Mouse (Mus musculus) midbrain, embryonic 16.5 days (tissue): Measurements from ENCODE around the gene F11. TPM values are rescaled to one million over a fixed set of nuclear protein-coding genes. Genes with fewer than 3 reads are reported as not detected.

Source experiments
- ATAC-seq: fragments of 200-750 bp; cut with Nextera tagmentation; 2 replicates; pipeline ENCODE4 v1.8.0; 2017; ENCODE audit warnings: moderate TSS enrichment
- H3K27ac ChIP-seq: fragments of 300-500 bp; sonication (generic); 2 replicates; pipeline ENCODE4 v1.5.1; 2014; ENCODE audit warnings: mild to moderate bottlenecking, low read length, mixed read lengths
- H3K27me3 ChIP-seq: fragments of 300-500 bp; sonication (generic); 2 replicates; pipeline ENCODE4 v1.6.1; 2014; ENCODE audit warnings: low read depth, low read length, mixed read lengths; ENCODE audit not compliant: control insufficient read depth, insufficient read depth
- H3K36me3 ChIP-seq: fragments of 300-500 bp; sonication (generic); 2 replicates; pipeline ENCODE4 v1.6.1; 2014; ENCODE audit warnings: mild to moderate bottlenecking, low read length, moderate library complexity, mixed read lengths; ENCODE audit not compliant: control insufficient read depth, insufficient read depth
- H3K4me1 ChIP-seq: fragments of 300-500 bp; sonication (generic); 2 replicates; pipeline ENCODE4 v1.6.1; 2014; ENCODE audit warnings: mild to moderate bottlenecking, low read length, mixed read lengths; ENCODE audit not compliant: control insufficient read depth, insufficient read depth
- H3K4me2 ChIP-seq: fragments of 300-500 bp; sonication (generic); 2 replicates; pipeline ENCODE4 v1.6.1; 2014; ENCODE audit warnings: mild to moderate bottlenecking, low read length, mixed read lengths
- H3K4me3 ChIP-seq: fragments of 300-500 bp; sonication (generic); 2 replicates; pipeline ENCODE4 v1.5.1; 2014; ENCODE audit warnings: low read depth, mild to moderate bottlenecking, low read length, moderate library complexity, mixed read lengths
- H3K9ac ChIP-seq: fragments of 300-500 bp; sonication (generic); 2 replicates; pipeline ENCODE4 v1.6.1; 2014; ENCODE audit warnings: low read depth, low read length, mixed read lengths
- H3K9me3 ChIP-seq: fragments of 300-500 bp; sonication (generic); replicated peaks from 2 replicates; pipeline ENCODE4 v1.6.1; 2014; ENCODE audit warnings: mild to moderate bottlenecking, low read length, mixed read lengths; ENCODE audit not compliant: control insufficient read depth, poor library complexity, severe bottlenecking
- WGBS: fragments of 180-500 bp; shearing (Covaris S2); extraction: QIAGEN DNeasy Blood & Tissue Kit; methylation state at CpG from one replicate; pipeline ENCODE4 v1.1.7; 2014; 5-methylcytosine and 5-hydroxymethylcytosine counted together
- polyA plus RNA-seq: library from polyadenylated mRNA; unstranded; fragments of >200 nt; fragmentation: Nextera tagmentation; extraction: Ambion mirVana; gene quantifications from 2 replicates; pipeline ENCODE4 v1.2.1, GENCODE M21; 2015

Gene F11
- polyA plus RNA-seq, 1 experiment from 2014 or later: not detected

DNA sequence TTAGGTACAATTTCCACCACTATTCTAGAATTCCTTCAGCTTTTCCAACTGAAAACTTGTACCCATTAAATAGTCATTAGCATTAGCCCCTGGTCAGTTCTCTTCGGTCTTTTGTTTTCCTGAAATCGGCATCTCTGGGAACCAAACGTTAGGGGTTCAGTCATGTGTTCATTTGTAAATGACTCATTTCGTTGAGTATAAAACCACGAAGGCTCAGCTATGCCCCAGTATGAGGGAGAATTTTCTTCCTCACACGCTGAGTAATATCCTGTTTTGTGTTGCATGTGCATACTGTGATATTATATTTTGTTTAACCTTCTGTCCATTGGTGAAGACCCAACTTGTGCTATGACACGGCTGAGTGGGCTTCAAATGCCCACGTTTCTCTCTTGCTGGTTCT is 3.4 kb downstream of the F11 start:
- Histone ChIP-seq H3K9me3 (no peaks in the 10 kb centered on the region), H3K4me3 (no peak overlapping the region), H3K4me1 (no peaks in the 10 kb centered on the region), H3K9ac (no peak overlapping the region), H3K27ac (no peak overlapping the region), H3K27me3 (no peaks in the 10 kb centered on the region), H3K4me2 (no peak overlapping the region), H3K36me3 (no peaks in the 10 kb centered on the region)
- WGBS: 86% methylated on average over 8 of the region's 8 CpGs
- no peak for ATAC-seq

DNA sequence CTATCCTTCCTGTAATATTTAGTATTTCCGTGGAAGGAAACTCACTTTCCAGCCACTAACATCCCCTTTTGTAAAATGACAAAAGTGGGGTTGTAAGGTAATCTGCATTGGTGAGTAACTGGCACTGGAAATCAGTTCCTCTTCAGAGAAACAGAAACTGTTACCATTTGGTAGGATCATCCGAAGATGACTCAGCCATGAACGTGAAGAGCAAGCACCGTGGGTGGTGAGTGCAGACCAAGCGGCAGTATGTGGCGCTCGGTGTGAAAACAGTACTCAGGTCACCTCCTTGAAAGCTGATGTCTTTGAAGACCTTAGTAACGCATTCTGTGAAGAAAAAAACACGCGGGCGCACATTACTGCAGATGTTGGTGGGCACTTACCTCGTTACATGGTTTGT is 6.8 kb downstream of the F11 start:
- H3K27me3 ChIP-seq: no peaks in the 10 kb centered on the region
- WGBS: 86% methylated on average over 12 of the region's 12 CpGs

DNA sequence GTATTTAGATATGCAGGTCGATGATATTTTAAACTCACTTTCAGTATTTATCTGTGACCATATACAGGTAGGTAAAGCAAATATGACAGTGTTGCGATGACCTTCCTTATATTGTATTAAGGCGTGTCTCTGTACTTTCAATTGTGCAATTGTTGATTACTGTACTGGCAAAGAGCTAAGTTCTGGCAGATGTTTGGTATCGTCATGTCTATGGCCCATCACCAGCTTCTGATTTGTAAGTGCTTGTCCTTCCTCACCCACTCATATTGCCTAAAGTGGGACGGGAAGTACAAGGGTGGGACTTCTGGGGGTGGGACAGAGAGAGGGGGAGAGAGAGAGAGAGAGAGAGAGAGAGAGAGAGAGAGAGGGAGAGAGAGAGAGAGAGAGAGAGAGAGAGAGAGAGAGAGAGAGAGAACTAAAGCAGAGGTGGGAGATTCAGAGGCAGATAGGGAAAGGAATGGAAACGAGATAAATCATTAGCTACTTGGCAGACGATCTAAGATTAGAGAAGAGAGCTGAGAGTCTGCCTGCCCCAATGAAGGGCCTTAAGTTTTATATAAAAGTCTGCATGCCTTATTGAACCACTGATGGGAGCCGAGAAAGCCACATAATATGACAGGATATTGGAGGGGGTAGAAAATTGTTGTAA is 7.5 kb downstream of the F11 start:
- Histone ChIP-seq H3K36me3 (no peaks in the 10 kb centered on the region), H3K9me3 (no peaks in the 10 kb centered on the region), H3K27ac (no peak overlapping the region), H3K4me3 (no peak overlapping the region), H3K4me1 (no peaks in the 10 kb centered on the region), H3K27me3 (no peaks in the 10 kb centered on the region), H3K9ac (no peak overlapping the region), H3K4me2 (no peak overlapping the region)
- ATAC-seq: no peak
- 88% methylated on average over 8 of the region's 8 CpGs for WGBS

More for the DNA sequence above, 6.8 kb downstream of the F11 start:
- Histone ChIP-seq H3K4me1 (no peaks in the 10 kb centered on the region), H3K9ac (no peak overlapping the region), H3K36me3 (no peaks in the 10 kb centered on the region), H3K4me2 (no peak overlapping the region), H3K27ac (no peak overlapping the region), H3K4me3 (no peak overlapping the region), H3K9me3 (no peaks in the 10 kb centered on the region)
- no peak for ATAC-seq

DNA sequence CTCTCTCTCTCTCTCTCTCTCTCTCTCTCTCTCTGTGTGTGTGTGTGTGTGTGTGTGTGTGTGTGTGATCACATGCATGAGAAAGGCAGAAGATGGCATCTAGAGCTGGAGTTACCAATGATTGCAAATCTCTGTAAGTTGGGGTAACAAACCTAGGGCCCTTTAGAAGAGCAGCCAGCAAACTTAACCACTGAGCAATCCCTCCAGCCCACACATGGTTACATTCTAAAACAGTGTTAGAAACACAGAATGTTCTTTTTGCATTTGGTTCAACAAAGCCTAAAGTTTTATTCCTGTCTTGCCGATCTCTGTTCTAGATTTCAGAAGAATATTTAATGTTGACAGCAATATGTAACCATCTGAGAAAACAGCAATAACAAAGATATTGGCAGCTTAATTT is 8.2 kb downstream of the F11 start:
- H3K9ac ChIP-seq: no peak overlapping the region
- no peaks in the 10 kb centered on the region for H3K36me3 ChIP-seq
- H3K4me2 ChIP-seq: no peak overlapping the region
- H3K27me3 ChIP-seq: no peaks in the 10 kb centered on the region
- no peaks in the 10 kb centered on the region for H3K9me3 ChIP-seq
- 100% methylated on average over 1 of the region's 1 CpGs for WGBS
- no peak overlapping the region for H3K4me3 ChIP-seq
- ATAC-seq: no peak
- H3K4me1 ChIP-seq: no peaks in the 10 kb centered on the region
- no peak overlapping the region for H3K27ac ChIP-seq

DNA sequence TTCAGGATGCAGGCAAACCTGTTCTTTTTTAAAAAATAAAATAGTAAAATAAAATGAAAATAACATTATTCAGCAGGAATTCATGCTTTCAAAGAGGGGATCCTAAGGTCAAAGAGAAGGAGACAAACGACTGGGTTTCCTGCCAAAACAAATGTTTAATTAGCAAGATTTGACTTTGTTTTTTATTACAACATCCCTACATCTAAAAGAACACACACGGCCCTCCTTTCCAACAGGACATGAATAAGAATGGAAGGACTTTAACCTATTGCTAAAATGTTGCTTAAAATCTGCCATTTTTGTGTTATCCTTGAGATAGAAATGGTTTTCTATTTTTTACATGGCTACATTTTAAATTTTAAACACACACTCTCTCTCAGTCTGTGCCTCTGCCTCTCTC is 8.7 kb downstream of the F11 start:
- Histone ChIP-seq H3K4me2 (no peak overlapping the region), H3K36me3 (no peaks in the 10 kb centered on the region), H3K27ac (no peak overlapping the region), H3K9ac (no peak overlapping the region), H3K9me3 (no peaks in the 10 kb centered on the region), H3K4me3 (no peak overlapping the region), H3K27me3 (no peaks in the 10 kb centered on the region), H3K4me1 (no peaks in the 10 kb centered on the region)
- 59% methylated on average over 2 of the region's 2 CpGs for WGBS
- ATAC-seq: no peak

DNA sequence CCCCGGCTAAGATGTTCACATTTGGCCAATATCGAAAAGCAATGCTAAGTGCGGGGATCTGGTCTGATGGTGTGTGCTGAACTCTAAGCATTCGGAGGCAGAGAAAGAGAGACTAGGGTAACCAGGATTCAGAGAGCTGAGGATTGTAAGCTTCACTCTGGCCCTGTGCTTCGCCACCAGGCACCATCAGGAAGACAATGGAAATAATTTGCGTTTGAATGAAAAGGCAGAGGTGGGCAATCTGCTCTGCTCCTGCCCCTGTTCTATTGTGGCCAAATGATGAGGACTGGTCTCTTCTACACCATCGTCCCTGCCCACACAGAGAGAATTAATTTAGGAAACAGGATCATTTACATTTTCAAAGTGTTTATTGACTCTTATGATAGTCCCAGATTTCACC is 15.5 kb downstream of the F11 start:
- Histone ChIP-seq H3K4me3 (no peak overlapping the region), H3K9me3 (no peaks in the 10 kb centered on the region), H3K4me2 (no peak overlapping the region), H3K27me3 (no peaks in the 10 kb centered on the region), H3K27ac (no peak overlapping the region), H3K36me3 (no peaks in the 10 kb centered on the region), H3K4me1 (no peaks in the 10 kb centered on the region), H3K9ac (no peak overlapping the region)
- ATAC-seq: no peak
- 30% methylated on average over 7 of the region's 7 CpGs for WGBS

DNA sequence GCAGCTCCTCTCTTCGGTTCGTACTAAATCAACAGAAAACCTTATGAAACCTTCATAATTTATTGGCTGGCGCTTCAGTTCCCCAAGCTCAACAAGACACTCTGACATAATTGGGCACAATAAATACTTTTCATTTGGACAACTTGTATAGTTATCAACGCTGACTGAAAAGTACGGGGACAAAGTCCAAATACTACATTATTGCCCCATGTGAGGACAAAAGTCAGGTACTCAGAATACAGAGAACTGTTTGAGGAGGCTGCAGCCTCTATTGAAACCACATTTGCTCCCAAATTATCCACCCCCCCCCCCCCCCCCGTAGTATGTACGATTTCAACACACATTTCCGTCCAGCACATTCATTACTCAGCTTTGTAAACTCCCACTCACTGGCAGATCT is 22.5 kb downstream of the F11 start:
- no peak for ATAC-seq
- H3K4me3 ChIP-seq: no peak overlapping the region
- no peaks in the 10 kb centered on the region for H3K27me3 ChIP-seq
- no peak overlapping the region for H3K27ac ChIP-seq
- WGBS: 89% methylated on average over 8 of the region's 8 CpGs
- no peaks in the 10 kb centered on the region for H3K36me3 ChIP-seq
- H3K9me3 ChIP-seq: no peaks in the 10 kb centered on the region
- peaks cover 4% of the 10 kb centered on the region; the same call in 1 of the 2 replicates for H3K4me1 ChIP-seq
- H3K9ac ChIP-seq: no peak overlapping the region
- no peak overlapping the region for H3K4me2 ChIP-seq

DNA sequence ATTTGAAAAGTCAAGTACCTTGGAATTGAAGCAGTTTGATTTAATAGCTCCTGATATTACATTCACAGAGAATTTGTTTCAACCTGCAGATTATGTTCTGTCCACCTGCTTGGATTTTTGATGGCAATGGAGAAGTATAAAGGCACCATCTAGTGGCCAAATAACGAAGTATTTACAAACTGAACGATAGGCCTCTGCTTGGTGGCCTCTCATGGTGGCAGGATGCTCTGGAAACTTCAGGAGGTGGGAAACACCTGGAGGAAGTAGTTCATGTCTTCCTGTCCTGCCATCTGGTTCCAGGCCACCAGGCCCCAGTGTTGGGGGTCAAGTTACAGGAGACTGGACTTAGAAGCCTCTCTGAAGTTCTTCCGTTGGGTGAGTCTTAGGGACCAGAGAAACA is 23.5 kb downstream of the F11 start:
- H3K27ac ChIP-seq: no peak overlapping the region
- WGBS: 34% methylated on average over 3 of the region's 3 CpGs
- H3K9me3 ChIP-seq: no peaks in the 10 kb centered on the region
- H3K4me1 ChIP-seq: peaks cover 4% of the 10 kb centered on the region; the same call in 1 of the 2 replicates
- H3K36me3 ChIP-seq: no peaks in the 10 kb centered on the region
- H3K4me3 ChIP-seq: no peak overlapping the region
- H3K9ac ChIP-seq: no peak overlapping the region
- H3K4me2 ChIP-seq: no peak overlapping the region
- no peak for ATAC-seq
- H3K27me3 ChIP-seq: no peaks in the 10 kb centered on the region

DNA sequence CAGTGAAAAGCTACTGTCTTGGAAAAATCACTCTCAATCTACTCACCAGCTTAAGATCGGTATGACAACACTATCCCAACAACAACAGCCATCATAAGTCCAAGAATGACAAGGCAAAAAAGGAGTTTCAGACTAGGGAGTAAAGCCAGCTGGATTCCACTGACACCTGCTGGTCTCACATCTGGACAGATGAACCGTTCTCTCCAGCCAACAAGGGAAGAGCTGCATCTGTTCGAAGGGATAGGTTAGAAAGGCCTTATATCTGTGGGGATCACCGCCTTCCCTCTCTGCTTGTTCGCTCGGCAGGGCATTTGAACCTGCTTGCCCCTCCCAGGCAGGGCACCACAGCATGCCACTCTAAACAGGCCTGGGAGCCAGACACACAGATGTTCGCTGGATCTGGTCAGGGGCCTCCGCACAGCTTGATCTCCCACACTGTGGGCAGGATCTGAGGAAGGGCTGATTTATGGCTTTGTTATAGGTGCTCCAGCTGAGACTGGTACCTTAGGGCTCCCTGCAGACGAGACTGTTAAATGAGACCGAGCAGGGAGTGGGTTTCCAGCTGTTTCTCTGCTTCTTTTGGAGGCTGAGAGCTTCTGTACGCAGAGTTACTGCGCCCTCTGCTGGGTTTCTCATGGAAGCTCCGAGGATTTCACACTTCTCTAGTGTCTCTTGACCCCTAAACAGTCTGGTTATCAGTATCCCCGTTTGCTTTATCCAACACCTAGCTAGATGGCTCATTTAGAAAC is 25.5 kb downstream of the F11 start:
- Histone ChIP-seq H3K4me1 (peaks cover 4% of the 10 kb centered on the region; the same call in 1 of the 2 replicates), H3K9ac (peak overlapping the region; percentile 55), H3K27ac (no peak overlapping the region), H3K27me3 (no peaks in the 10 kb centered on the region), H3K4me2 (peak overlapping the region; percentile 57), H3K9me3 (no peaks in the 10 kb centered on the region), H3K36me3 (no peaks in the 10 kb centered on the region), H3K4me3 (peak overlapping the region; percentile 24)
- ATAC-seq: peak; percentile 90
- WGBS: 18% methylated on average over 14 of the region's 14 CpGs
